Mouse (Mus musculus): ENCODE results near the gene Olfr905.

The Olfr905 gene

DNA sequence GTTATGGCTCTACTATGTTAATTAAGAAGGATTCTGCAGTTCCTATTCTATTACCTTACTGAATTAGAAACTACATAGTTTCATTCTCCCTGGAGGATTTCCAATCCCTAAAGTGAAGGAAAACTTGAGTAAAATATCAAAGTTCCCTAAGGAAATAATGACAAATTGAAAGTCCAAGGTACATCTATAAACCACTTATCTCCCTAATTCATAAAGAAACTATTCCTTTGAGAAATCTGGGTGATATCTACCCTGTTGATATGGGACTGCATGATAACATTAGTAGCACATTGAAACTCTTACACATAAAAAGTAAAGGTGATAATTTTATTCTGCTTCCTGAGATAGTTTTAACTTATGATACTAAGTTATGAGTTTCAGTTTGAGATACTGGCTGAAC is at the start of gene Olfr905:
Gene Olfr905, plus strand, starts transcription at position 301 of the 400 bp plus-strand sequence.
- no peak for DNase-seq (ENCODE audit: low spot score)

DNA sequence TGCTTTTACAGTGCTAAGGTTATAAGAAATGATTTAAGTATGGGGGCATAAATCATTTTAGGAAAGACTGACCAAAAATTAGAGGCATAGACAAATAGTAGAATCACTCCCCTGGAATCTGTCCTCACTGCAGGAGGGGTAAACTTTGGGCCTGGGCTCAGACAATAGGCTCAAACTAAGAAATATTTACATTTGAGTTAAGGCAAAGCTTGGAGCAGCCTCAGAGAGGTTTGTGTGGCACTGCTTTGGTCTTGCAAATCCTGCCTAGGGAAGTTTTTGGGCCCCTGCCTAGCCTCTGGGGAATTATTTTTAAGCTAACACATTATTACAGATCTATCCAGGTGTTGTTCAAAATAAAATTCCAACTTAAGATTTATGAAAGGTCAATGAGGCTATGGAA is 47.1 kb upstream of the Olfr905 start:
- DNase-seq (ENCODE audit: low spot score), result no peak

DNA sequence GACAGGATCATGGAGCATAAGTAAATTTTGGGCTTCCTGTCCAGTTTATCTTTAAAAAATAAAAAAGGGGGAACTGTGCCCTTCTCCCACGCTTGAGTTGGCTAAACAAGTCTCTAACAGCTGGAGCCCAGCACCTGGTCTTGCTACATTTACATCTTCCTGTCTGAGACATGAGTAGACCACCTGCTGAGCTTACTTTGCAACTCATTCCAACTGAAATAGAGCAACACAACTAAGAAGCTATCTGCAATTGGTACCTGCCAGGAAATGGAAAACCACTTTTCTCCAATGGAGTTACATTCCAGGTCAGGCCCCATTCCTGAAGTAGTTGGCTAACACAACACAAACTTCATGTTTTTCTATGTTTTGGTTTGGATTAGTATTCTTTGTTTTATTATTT is 43.9 kb upstream of the Olfr905 start:
- no peak for DNase-seq (ENCODE audit: low spot score)

DNA sequence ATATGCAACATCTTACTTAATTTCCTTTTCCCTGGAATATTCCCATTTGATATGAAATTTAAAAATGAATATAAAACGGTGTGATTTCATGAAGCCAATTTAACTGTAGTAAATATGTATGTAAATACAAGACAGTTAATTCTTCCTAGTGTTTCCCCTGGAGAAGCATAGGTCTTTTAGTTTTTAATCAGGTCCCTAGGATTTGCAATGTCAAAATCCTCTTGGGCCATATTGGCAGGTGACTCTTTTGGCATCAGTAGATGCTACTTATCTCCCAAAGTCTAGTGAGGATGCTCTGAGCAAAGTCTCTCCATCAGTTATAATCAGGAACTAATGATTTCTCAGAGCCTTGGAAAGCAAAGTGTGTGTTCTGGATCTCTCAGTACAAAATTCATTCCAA is 41.8 kb upstream of the Olfr905 start, which contains the start of gene Olfr901:
Gene Olfr901, plus strand, starts transcription at position 301 of the 400 bp plus-strand sequence.
- no peak for DNase-seq (ENCODE audit: low spot score)

DNA sequence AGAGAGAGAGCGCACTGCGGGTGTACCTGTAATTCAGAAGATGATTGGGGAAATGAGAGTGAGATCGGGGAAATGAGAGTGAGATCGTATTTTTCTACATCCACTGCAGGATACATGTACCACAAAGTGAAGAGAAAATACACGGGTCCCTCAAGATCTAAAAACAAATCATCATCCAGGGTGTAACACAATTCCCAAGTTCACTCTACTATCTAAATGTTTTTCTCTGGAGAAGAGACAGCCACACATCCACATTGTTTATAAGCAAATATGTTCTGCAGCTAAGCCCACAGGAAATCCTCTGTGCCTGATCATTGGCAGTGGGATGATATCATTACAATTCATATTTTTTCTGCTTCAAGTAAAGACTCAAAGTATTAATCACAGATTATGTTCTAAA is 23.6 kb upstream of the Olfr905 start, which contains the start of gene Olfr902:
Gene Olfr902, plus strand, starts transcription at position 301 of the 400 bp plus-strand sequence.
- no peak for DNase-seq (ENCODE audit: low spot score)

DNA sequence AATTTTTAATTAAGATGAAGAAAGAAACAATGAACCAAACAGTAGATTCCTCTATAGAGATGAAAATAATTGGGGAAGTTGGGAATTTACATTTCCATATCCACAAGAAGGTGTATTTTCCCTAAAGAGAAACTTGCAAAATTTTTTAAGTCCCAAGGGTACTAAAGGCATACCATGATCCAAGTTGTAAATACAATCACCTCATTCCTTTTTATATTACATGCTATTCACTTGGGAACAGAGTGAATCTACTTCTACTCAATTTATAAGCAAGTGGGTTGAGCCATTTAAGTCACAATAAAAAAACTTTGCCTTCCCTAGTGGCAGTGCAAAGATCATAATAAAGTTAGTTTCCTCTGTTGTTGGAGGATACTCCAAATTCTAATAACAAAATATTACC is 8.1 kb upstream of the Olfr905 start, which contains the start of gene Olfr904:
Gene Olfr904, plus strand, starts transcription at position 301 of the 400 bp plus-strand sequence.
- DNase-seq (ENCODE audit: low spot score), result no peak

DNA sequence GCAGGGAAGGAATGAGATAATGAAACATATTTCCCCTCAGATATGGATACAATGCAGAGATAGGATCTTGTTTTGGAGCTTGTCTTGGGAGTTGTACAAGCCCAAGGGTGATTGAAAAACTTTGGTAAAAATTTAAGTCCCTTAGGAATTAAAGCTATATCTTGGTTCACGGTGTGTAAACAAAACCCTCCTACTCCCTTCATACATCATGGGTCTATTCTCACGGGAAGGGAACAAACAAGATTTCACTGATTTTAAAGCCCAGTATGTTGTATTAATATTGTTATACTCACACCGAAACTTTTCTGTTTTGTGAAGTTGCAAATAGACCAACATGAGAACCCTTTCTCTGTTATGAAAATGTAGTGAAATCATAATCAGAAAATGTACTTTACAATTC is 15.9 kb downstream of the Olfr905 start, which contains the start of gene Olfr906:
Gene Olfr906, plus strand, starts transcription at position 301 of the 400 bp plus-strand sequence.
- no peak for DNase-seq (ENCODE audit: low spot score)

DNA sequence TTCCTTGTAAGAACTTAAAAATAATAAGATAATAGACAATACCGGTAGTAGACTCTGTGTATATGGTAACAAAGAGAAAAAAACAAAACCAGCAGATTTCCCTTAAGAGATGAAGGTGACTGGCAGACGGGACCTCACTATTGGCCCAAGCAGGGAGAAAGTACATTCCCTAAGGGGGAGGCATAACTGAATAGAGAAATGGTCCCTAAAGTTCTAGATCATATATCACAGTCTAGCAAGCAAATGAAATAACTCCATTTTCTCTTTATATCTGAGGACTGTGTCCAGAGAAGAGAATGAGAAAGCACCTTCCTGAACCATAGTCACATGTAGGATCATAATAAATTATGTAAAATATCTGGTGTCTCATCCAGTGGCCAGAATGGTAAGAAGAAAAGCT is 24.6 kb downstream of the Olfr905 start, which contains the start of gene Olfr907:
Gene Olfr907, plus strand, starts transcription at position 301 of the 400 bp plus-strand sequence.
- DNase-seq (ENCODE audit: low spot score), result no peak

DNA sequence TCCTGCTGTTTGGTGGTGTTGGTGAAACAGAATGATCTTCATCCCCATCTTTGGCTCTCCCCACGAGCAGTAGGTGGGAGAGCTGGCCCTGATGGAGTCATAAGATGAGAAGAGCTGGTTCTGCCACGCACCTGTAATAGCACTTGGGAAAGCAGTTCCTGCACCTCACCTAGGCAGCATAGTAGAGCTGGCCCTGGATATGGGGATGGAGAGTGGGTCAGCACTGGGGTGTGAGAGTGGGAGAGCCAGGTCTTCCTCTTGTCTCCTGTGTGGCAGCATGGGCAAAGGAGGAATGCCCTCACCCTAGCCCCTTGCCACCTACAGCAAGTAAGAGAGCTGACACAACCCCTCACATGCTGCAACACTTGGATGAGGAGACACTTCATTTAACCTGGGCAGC is 41.4 kb downstream of the Olfr905 start:
- no peak for DNase-seq (ENCODE audit: low spot score)

DNA sequence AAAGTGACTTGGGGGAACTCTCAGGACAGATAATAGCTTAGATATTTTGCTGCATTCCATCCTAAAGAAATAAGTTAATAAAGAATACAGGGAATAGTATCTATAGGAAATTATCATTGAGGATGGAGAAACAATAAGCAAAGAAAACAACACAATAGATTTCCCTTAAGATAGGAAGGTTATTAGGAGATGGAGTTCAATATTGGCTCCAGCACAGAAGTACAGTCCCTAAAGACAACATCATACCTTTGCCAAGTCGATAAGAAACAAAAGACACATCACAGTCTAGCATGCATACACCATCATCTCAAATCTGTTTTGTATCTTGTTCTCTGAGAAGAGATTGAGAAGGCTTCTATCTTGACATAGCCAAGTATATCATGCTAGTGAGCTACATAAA is 50.4 kb downstream of the Olfr905 start, which contains the start of gene Olfr911-ps1:
Gene Olfr911-ps1, plus strand, starts transcription at position 301 of the 400 bp plus-strand sequence.
- DNase-seq (ENCODE audit: low spot score), result no peak
